Mouse (Mus musculus): ENCODE measurements around the gene 2310034G01Rik.

Gene 2310034G01Rik

GRCm38 (mm10) chr19:46313591-46313990 lies 36.5 kb downstream of the 2310034G01Rik start:
- no peak for DNase-seq

GRCm38 (mm10) chr19:46313116-46313515 lies 37.0 kb downstream of the 2310034G01Rik start:
- no peak for DNase-seq

GRCm38 (mm10) chr19:46312566-46312965 lies 37.5 kb downstream of the 2310034G01Rik start:
- peak; percentile 9 for DNase-seq

- no peak for DNase-seq
These were observed 38.8 kb downstream of the 2310034G01Rik start for GRCm38 (mm10) chr19:46311341-46311740.

- peak; percentile 7 for DNase-seq
These were observed 39.7 kb downstream of the 2310034G01Rik start for GRCm38 (mm10) chr19:46310312-46310865.

- peak; percentile 18 for DNase-seq
These were observed 40.3 kb downstream of the 2310034G01Rik start for GRCm38 (mm10) chr19:46309651-46310305.

GRCm38 (mm10) chr19:46308706-46309435 lies 41.2 kb downstream of the 2310034G01Rik start:
- DNase-seq: peak; percentile 97

- DNase-seq: peak; percentile 19
These were observed 41.8 kb downstream of the 2310034G01Rik start for GRCm38 (mm10) chr19:46308303-46308702.

GRCm38 (mm10) chr19:46307781-46308180 lies 42.3 kb downstream of the 2310034G01Rik start:
- DNase-seq: peak; percentile 8

GRCm38 (mm10) chr19:46306751-46307289 lies 43.3 kb downstream of the 2310034G01Rik start:
- DNase-seq: peak; percentile 8

- no peak for DNase-seq
These were observed 43.9 kb downstream of the 2310034G01Rik start for GRCm38 (mm10) chr19:46306268-46306610.

- DNase-seq: peak; percentile 94
These were observed 44.5 kb downstream of the 2310034G01Rik start for GRCm38 (mm10) chr19:46305432-46306267.

GRCm38 (mm10) chr19:46304908-46305333 lies 45.2 kb downstream of the 2310034G01Rik start:
- no peak for DNase-seq

- peak; percentile 85 for DNase-seq
These were observed 45.8 kb downstream of the 2310034G01Rik start, which contains the start of gene Nfkb2 for GRCm38 (mm10) chr19:46304216-46304841. Gene Nfkb2, plus strand, starts transcription at chr19:46304320.

GRCm38 (mm10) chr19:46303251-46304215 lies 46.6 kb downstream of the 2310034G01Rik start:
- DNase-seq: peak; percentile 8

GRCm38 (mm10) chr19:46302551-46302950 lies 47.6 kb downstream of the 2310034G01Rik start:
- DNase-seq: no peak

GRCm38 (mm10) chr19:46300294-46301045 lies 49.6 kb downstream of the 2310034G01Rik start:
- DNase-seq: no peak
